Mouse (Mus musculus) lung, adult 2 months (tissue): ENCODE results near the gene Ikzf5.

Experiments
- CTCF ChIP-seq: fragments of 200-500 bp; IDR thresholded peaks from 2 replicates; pipeline ENCODE4 v1.5.1; 2011; ENCODE audit warnings: mild to moderate bottlenecking, low read length, control low read depth; ENCODE audit not compliant: insufficient read depth
- POLR2A ChIP-seq: fragments of 200-500 bp; IDR thresholded peaks from 2 replicates; pipeline ENCODE4 v1.6.1; 2011; ENCODE audit warnings: low read depth, mild to moderate bottlenecking, control low read depth, low read length, borderline replicate concordance; ENCODE audit errors: extremely low read depth

DNA sequence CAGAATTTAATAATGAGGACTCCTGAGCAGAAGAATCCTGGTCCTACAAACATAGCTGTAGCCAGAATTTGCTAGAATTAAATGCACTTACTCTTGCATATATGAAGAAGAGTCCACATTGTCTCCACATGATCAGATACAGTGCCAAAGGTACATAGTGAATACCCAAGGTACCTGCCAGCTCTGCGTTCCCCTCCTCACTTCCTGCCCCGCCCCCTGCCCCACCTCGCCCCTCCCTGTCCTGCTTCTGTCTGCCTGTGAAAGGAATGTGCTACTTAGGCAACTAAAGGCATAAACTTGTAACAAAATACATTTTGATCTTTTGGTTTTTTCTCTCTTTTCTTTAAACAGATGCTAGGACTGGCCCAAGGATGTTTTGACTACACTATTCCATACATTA is 26.7 kb upstream of the Ikzf5 start:
- TF ChIP-seq POLR2A = no peak
- TF ChIP-seq CTCF = no peak
